Mouse (Mus musculus) hindbrain, embryonic 11.5 days (tissue): ENCODE measurements at regions not wholly inside any gene's neighbourhood (a gene's known extent, or its start where the extent isn't known, plus 50 kb on each side); places are given as distances from the start of the nearest gene placed in this dataset.
A peak's percentile ranks its signal among the peaks of the same experiment; 100 is the strongest.
"Not testable (repeated sequence)": the region's sequence is repeated elsewhere in the genome, so short reads cannot be mapped to it uniquely, and the experiment has no call there.

Experiments used
- ATAC-seq: fragments of 200-750 bp; cut with Nextera tagmentation; 2 replicates; pipeline ENCODE4 v1.8.0; 2017; ENCODE audit warnings: mild to moderate bottlenecking, moderate TSS enrichment, moderate library complexity; ENCODE audit not compliant: low FRiP score
- DNase-seq: peaks from one replicate; pipeline ENCODE4 v3.0.0-alpha.2; 2015; ENCODE audit warnings: low spot score
- H3K27ac ChIP-seq: fragments of 300-500 bp; sonication (generic); 2 replicates; pipeline ENCODE4 v1.5.1; 2014; ENCODE audit warnings: mild to moderate bottlenecking, low read depth, low read length
- H3K27me3 ChIP-seq: fragments of 300-500 bp; sonication (generic); 2 replicates; pipeline ENCODE4 v1.6.1; 2014; ENCODE audit warnings: mild to moderate bottlenecking, low read length, moderate library complexity, mixed read lengths; ENCODE audit not compliant: control insufficient read depth, insufficient read depth
- H3K36me3 ChIP-seq: fragments of 300-500 bp; sonication (generic); 2 replicates; pipeline ENCODE4 v1.6.1; 2014; ENCODE audit warnings: mild to moderate bottlenecking, low read length, moderate library complexity, mixed read lengths; ENCODE audit not compliant: control insufficient read depth, insufficient read depth
- H3K4me1 ChIP-seq: fragments of 300-500 bp; sonication (generic); replicated peaks from 2 replicates; pipeline ENCODE4 v1.6.1; 2014; ENCODE audit warnings: low read length, mixed read lengths; ENCODE audit not compliant: control insufficient read depth, insufficient read depth
- H3K4me2 ChIP-seq: fragments of 300-500 bp; sonication (generic); replicated peaks from 2 replicates; pipeline ENCODE4 v1.6.1; 2014; ENCODE audit warnings: mild to moderate bottlenecking, low read depth, low read length
- H3K4me3 ChIP-seq: fragments of 300-500 bp; sonication (generic); 2 replicates; pipeline ENCODE4 v1.5.1; 2014; ENCODE audit warnings: low read depth, low read length
- H3K9ac ChIP-seq: fragments of 300-500 bp; sonication (generic); 2 replicates; pipeline ENCODE4 v1.6.1; 2014; ENCODE audit warnings: low read depth, low read length
- H3K9me3 ChIP-seq: fragments of 300-500 bp; sonication (generic); 2 replicates; pipeline ENCODE4 v1.6.1; 2016; ENCODE audit warnings: low read length; ENCODE audit not compliant: control insufficient read depth
- WGBS: fragments of 180-500 bp; shearing (Covaris S2); extraction: QIAGEN DNeasy Blood & Tissue Kit; methylation state at CpG from one replicate; pipeline ENCODE4 v1.1.7; 2014; 5-methylcytosine and 5-hydroxymethylcytosine counted together

GRCm38 (mm10) chr13:79765437-79765838, 1117.7 kb upstream of the Arrdc3 start:
- 10% methylated on average over 4 of the region's 4 CpGs for WGBS
- peak; percentile 76 for ATAC-seq

GRCm38 (mm10) chr13:79784991-79785666, 1098.1 kb upstream of the Arrdc3 start:
- no peak for ATAC-seq
- no peak overlapping the region for H3K9ac ChIP-seq
- no peak overlapping the region for H3K4me3 ChIP-seq
- H3K4me2 ChIP-seq, result no peak overlapping the region
- no peak for DNase-seq
- H3K4me1 ChIP-seq, result no peaks in the 10 kb centered on the region
- no peaks in the 10 kb centered on the region for H3K27me3 ChIP-seq
- no peaks in the 10 kb centered on the region for H3K36me3 ChIP-seq
- 97% methylated on average over 1 of the region's 1 CpGs for WGBS
- H3K9me3 ChIP-seq, result no peaks in the 10 kb centered on the region
- H3K27ac ChIP-seq, result no peak overlapping the region

More at GRCm38 (mm10) chr13:79765437-79765838, 1117.7 kb upstream of the Arrdc3 start:
- Histone ChIP-seq H3K9ac (no peak overlapping the region), H3K36me3 (no peaks in the 10 kb centered on the region), H3K27me3 (no peaks in the 10 kb centered on the region), H3K4me3 (no peak overlapping the region), H3K4me2 (no peak overlapping the region), H3K9me3 (no peaks in the 10 kb centered on the region), H3K4me1 (no peaks in the 10 kb centered on the region), H3K27ac (no peak overlapping the region)
- peak; percentile 21 for DNase-seq

GRCm38 (mm10) chr13:79801591-79801990, 1081.6 kb upstream of the Arrdc3 start:
- Histone ChIP-seq H3K4me2 (no peak overlapping the region), H3K36me3 (no peaks in the 10 kb centered on the region), H3K9ac (no peak overlapping the region), H3K4me1 (no peaks in the 10 kb centered on the region), H3K27ac (no peak overlapping the region), H3K4me3 (no peak overlapping the region), H3K27me3 (no peaks in the 10 kb centered on the region), H3K9me3 (no peaks in the 10 kb centered on the region)
- WGBS, result 86% methylated on average over 2 of the region's 2 CpGs
- ATAC-seq (no peak), DNase-seq (no peak)

- WGBS, result 70% methylated on average over 1 of the region's 1 CpGs
- H3K36me3 ChIP-seq, result no peaks in the 10 kb centered on the region
- no peaks in the 10 kb centered on the region for H3K27me3 ChIP-seq
- DNase-seq, result no peak
- H3K27ac ChIP-seq, result no peak overlapping the region
- H3K9ac ChIP-seq, result no peak overlapping the region
- ATAC-seq, result no peak
- H3K4me2 ChIP-seq, result no peak overlapping the region
- H3K4me1 ChIP-seq, result no peaks in the 10 kb centered on the region
- H3K9me3 ChIP-seq, result no peaks in the 10 kb centered on the region
- H3K4me3 ChIP-seq, result no peak overlapping the region
Observed at GRCm38 (mm10) chr13:79835592-79835991, 1047.6 kb upstream of the Arrdc3 start.

GRCm38 (mm10) chr13:79844800-79845199, 1038.4 kb upstream of the Arrdc3 start:
- Histone ChIP-seq H3K4me3 (no peak overlapping the region), H3K36me3 (no peaks in the 10 kb centered on the region), H3K27ac (no peak overlapping the region), H3K4me2 (no peak overlapping the region), H3K4me1 (no peaks in the 10 kb centered on the region), H3K9ac (no peak overlapping the region), H3K27me3 (no peaks in the 10 kb centered on the region), H3K9me3 (no peaks in the 10 kb centered on the region)
- DNase-seq (peak; percentile 5), ATAC-seq (no peak)
- 59% methylated on average over 2 of the region's 2 CpGs for WGBS

- not testable (repeated sequence) for H3K9ac ChIP-seq, H3K4me3 ChIP-seq, H3K36me3 ChIP-seq, H3K27ac ChIP-seq, H3K4me2 ChIP-seq, DNase-seq, H3K4me1 ChIP-seq, ATAC-seq, H3K27me3 ChIP-seq, H3K9me3 ChIP-seq
- WGBS, result 71% methylated on average over 1 of the region's 1 CpGs
Observed at GRCm38 (mm10) chr13:79867501-79867900, 1015.7 kb upstream of the Arrdc3 start.

GRCm38 (mm10) chr13:79868481-79869225, 1014.5 kb upstream of the Arrdc3 start:
- H3K4me3 ChIP-seq, result no peak overlapping the region
- ATAC-seq, result no peak
- no peak for DNase-seq
- H3K4me2 ChIP-seq, result no peak overlapping the region
- H3K27ac ChIP-seq, result no peak overlapping the region
- H3K9me3 ChIP-seq, result no peaks in the 10 kb centered on the region
- no peaks in the 10 kb centered on the region for H3K4me1 ChIP-seq
- H3K36me3 ChIP-seq, result no peaks in the 10 kb centered on the region
- WGBS, result 83% methylated on average over 2 of the region's 2 CpGs
- no peaks in the 10 kb centered on the region for H3K27me3 ChIP-seq
- H3K9ac ChIP-seq, result no peak overlapping the region

- Histone ChIP-seq H3K4me1 (no peaks in the 10 kb centered on the region), H3K9me3 (no peaks in the 10 kb centered on the region), H3K27ac (no peak overlapping the region), H3K4me2 (no peak overlapping the region), H3K27me3 (no peaks in the 10 kb centered on the region), H3K9ac (no peak overlapping the region), H3K36me3 (no peaks in the 10 kb centered on the region), H3K4me3 (no peak overlapping the region)
- ATAC-seq, result no peak
- DNase-seq, result no peak
- WGBS, result 79% methylated on average over 1 of the region's 1 CpGs
Observed at GRCm38 (mm10) chr13:79880136-79880535, 1003.0 kb upstream of the Arrdc3 start.

- no peak overlapping the region for H3K9ac ChIP-seq
- H3K36me3 ChIP-seq, result no peaks in the 10 kb centered on the region
- H3K27me3 ChIP-seq, result no peaks in the 10 kb centered on the region
- H3K4me2 ChIP-seq, result no peak overlapping the region
- H3K9me3 ChIP-seq, result no peaks in the 10 kb centered on the region
- no peak overlapping the region for H3K27ac ChIP-seq
- no peak for ATAC-seq
- no peak for DNase-seq
- H3K4me3 ChIP-seq, result no peak overlapping the region
- no peaks in the 10 kb centered on the region for H3K4me1 ChIP-seq
Observed at GRCm38 (mm10) chr13:79885959-79886358, 997.2 kb upstream of the Arrdc3 start.
